Mouse (Mus musculus): ENCODE results near the gene Mtx1. TPM values are rescaled to one million over a fixed set of nuclear protein-coding genes. Genes with fewer than 3 reads are reported as not detected.
A peak's percentile ranks its signal among the peaks of the same experiment; 100 is the strongest.

Gene Mtx1
- 92.5 and 181 TPM in 2 replicates for polyA plus RNA-seq (2012; rRNA removed)

DNA sequence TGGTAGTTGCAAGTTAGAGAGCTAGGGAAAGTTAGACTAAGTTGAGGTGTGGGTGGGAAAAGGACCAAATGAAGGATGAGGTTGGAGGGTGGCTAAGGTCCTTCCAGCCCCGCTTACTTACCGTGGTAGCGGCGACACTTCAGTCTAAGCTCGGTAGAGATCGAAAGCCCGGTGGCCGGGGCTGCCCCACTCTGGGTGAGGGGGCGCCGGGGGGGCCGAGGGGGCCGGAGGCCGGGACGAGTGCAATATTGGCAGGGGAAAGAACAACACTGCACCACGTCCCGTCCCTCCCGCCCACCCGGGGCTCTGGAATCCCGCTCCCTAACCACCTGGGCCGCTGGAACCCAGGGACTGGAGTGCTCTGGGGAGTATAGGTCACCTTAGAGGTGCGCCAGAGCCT, at the start of gene Mtx1:
Gene Mtx1, minus strand, starts transcription at position 189 of the 400 bp plus-strand sequence.
- H3K27ac ChIP-seq (ENCODE audit: insufficient read depth, low read depth, low read length) = peak within 1 kb of the TSS; percentile 31
- peaks cover 18% of the 10 kb centered on the region for H3K27me3 ChIP-seq (ENCODE audit: control insufficient read depth, insufficient read depth, low read length)
- peaks cover 6% of the 10 kb centered on the region for H3K4me1 ChIP-seq (ENCODE audit: control insufficient read depth, insufficient read depth, insufficient read length, low read length)
- TF ChIP-seq POLR2A (IDR thresholded peaks at IDR 0.05; ENCODE audit: low read depth, low read length) (no peak), CTCF (IDR thresholded peaks at IDR 0.05; ENCODE audit: extremely low read depth, insufficient read length, insufficient replicate concordance, low read depth, low read length) (no peak)
- 15% methylated on average over 21 of the region's 21 CpGs for WGBS
- H3K36me3 ChIP-seq (ENCODE audit: control insufficient read depth, insufficient read depth, low read length) = no peaks in the 10 kb centered on the region
- peak within 1 kb of the TSS; percentile 63 for H3K4me3 ChIP-seq (ENCODE audit: low read depth, low read length)

DNA sequence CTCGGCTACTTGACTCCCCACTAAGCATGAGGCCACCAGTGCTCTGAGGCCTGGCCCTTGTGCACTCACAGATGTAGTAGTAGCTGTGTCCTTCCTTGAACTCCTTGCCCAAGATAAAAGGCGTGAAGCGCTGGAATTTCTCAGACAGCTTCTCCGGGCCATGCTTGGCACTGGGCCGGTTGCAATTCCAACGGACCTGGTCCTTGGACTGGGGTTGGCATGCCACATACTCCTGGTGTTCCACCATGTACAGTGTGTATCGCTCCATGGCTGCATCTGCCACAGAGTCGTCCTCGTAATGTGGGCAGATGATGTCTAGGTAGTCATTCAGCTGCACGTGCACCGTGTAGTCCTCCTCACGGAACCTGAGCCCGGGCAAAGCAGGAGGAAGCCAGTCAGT, 49.2 kb upstream of the Mtx1 start:
- 32% methylated on average over 13 of the region's 13 CpGs for WGBS

DNA sequence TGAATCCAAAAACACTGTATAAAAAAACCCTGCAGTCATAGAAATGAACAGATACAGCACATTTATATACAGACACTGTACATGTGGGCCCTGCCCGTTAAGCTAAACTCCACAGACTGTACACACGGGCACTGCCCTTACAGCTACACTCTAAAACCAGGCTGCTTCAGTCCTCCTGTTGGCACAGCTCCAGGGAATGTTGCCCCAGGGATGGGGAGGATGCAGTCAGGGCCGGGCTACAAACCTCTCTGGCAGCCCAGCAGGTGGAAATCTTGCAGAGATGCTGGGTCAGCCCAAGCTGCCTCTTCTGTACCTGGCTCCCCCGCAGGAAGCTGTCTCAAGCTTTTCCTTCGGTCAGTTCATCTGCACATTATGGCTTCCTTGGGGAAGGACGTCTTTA, 44.9 kb upstream of the Mtx1 start:
- H3K27ac ChIP-seq (ENCODE audit: insufficient read depth, low read depth, low read length) = no peak overlapping the region
- no peak for TF ChIP-seq CTCF (IDR thresholded peaks at IDR 0.05; ENCODE audit: extremely low read depth, insufficient read length, insufficient replicate concordance, low read depth, low read length)
- no peak for TF ChIP-seq POLR2A (IDR thresholded peaks at IDR 0.05; ENCODE audit: low read depth, low read length)
- WGBS = 58% methylated on average over 6 of the region's 6 CpGs
- H3K4me1 ChIP-seq (ENCODE audit: control insufficient read depth, insufficient read depth, insufficient read length, low read length) = peaks cover 20% of the 10 kb centered on the region
- H3K36me3 ChIP-seq (ENCODE audit: control insufficient read depth, insufficient read depth, low read length) = peaks cover 28% of the 10 kb centered on the region
- H3K4me3 ChIP-seq (ENCODE audit: low read depth, low read length) = no peak overlapping the region
- no peaks in the 10 kb centered on the region for H3K27me3 ChIP-seq (ENCODE audit: control insufficient read depth, insufficient read depth, low read length)

More for the DNA sequence above, 49.2 kb upstream of the Mtx1 start:
- TF ChIP-seq CTCF (IDR thresholded peaks at IDR 0.05; ENCODE audit: extremely low read depth, insufficient read length, insufficient replicate concordance, low read depth, low read length) = no peak
- no peak for TF ChIP-seq POLR2A (IDR thresholded peaks at IDR 0.05; ENCODE audit: low read depth, low read length)
- Histone ChIP-seq H3K27ac (ENCODE audit: insufficient read depth, low read depth, low read length) (peak overlapping the region; percentile 1; the same call in 1 of the 2 replicates), H3K36me3 (ENCODE audit: control insufficient read depth, insufficient read depth, low read length) (peaks cover 28% of the 10 kb centered on the region), H3K4me3 (ENCODE audit: low read depth, low read length) (peak overlapping the region; percentile 85), H3K27me3 (ENCODE audit: control insufficient read depth, insufficient read depth, low read length) (no peaks in the 10 kb centered on the region), H3K4me1 (ENCODE audit: control insufficient read depth, insufficient read depth, insufficient read length, low read length) (peaks cover 9% of the 10 kb centered on the region)

DNA sequence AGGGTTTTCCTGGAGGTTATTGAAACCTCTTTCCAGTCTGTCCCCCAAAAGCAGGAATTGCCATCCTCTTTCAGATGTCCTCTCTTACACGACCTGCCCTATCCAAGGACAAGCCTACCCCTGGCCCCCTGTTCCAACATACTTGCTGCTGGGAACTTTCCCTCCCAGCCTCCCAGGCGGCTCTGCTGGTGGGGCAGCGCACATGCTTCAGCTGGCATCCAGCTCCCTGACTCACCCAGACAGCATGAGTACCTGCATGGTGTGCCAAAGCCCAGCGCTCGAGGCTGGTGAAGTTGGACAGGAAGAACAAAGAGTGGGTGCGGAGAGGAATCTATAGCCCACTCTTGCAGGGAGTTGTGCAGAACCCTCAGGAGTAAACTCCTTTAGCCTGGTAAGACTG, 44.0 kb upstream of the Mtx1 start:
- TF ChIP-seq POLR2A (IDR thresholded peaks at IDR 0.05; ENCODE audit: low read depth, low read length) (no peak), CTCF (IDR thresholded peaks at IDR 0.05; ENCODE audit: extremely low read depth, insufficient read length, insufficient replicate concordance, low read depth, low read length) (no peak)
- Histone ChIP-seq H3K27me3 (ENCODE audit: control insufficient read depth, insufficient read depth, low read length) (no peaks in the 10 kb centered on the region), H3K4me1 (ENCODE audit: control insufficient read depth, insufficient read depth, insufficient read length, low read length) (peaks cover 17% of the 10 kb centered on the region), H3K27ac (ENCODE audit: insufficient read depth, low read depth, low read length) (peak overlapping the region; percentile 75), H3K36me3 (ENCODE audit: control insufficient read depth, insufficient read depth, low read length) (peaks cover 25% of the 10 kb centered on the region), H3K4me3 (ENCODE audit: low read depth, low read length) (no peak overlapping the region)
- WGBS = 48% methylated on average over 6 of the region's 6 CpGs

DNA sequence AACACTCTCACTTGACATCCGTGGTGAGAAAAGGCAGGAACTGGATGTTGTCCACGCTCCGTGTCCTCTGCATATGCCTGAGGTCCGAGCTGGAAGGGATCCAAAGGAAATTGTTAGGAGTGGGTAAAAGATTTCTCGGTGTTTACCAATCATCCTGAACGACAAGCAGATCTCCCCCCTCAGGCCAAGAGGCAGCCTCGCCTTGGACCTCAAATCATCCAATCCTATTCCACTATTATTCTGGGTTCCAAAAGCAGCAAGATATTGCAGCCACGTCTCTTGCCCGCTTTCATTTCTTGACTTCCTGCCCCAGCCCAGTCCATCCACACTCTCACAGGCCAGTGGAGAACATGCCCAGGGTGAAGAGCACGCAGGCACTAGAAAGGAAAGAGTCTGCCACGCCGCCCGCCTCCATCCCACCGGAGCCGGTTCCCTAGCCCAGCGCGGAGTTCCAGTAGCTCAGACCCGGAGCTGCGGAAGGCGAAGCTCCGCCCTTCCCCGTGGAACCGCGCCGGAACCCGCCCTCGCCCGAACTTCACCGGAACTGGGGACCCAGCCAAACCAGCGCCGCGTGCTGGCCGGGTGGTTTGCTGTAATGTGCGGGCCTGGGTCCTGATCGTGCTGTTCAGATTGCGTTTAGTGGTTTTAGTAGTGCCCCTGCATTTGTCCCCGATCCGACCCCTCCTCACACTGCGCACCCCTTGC, 43.3 kb upstream of the Mtx1 start, which contains the start of gene Slc50a1:
Gene Slc50a1, minus strand, starts transcription at position 520 of the 705 bp plus-strand sequence.
- H3K27ac ChIP-seq (ENCODE audit: insufficient read depth, low read depth, low read length) = peak within 1 kb of the TSS; percentile 75
- no peaks in the 10 kb centered on the region for H3K27me3 ChIP-seq (ENCODE audit: control insufficient read depth, insufficient read depth, low read length)
- TF ChIP-seq CTCF (IDR thresholded peaks at IDR 0.05; ENCODE audit: extremely low read depth, insufficient read length, insufficient replicate concordance, low read depth, low read length) = peak; percentile 31; the same call in 1 of the 2 replicates
- peak; percentile 76 for TF ChIP-seq POLR2A (IDR thresholded peaks at IDR 0.05; ENCODE audit: low read depth, low read length)
- H3K4me1 ChIP-seq (ENCODE audit: control insufficient read depth, insufficient read depth, insufficient read length, low read length) = peaks cover 15% of the 10 kb centered on the region
- WGBS = 2% methylated on average over 39 of the region's 39 CpGs
- peaks cover 18% of the 10 kb centered on the region for H3K36me3 ChIP-seq (ENCODE audit: control insufficient read depth, insufficient read depth, low read length)
- peak within 1 kb of the TSS; percentile 81 for H3K4me3 ChIP-seq (ENCODE audit: low read depth, low read length)

DNA sequence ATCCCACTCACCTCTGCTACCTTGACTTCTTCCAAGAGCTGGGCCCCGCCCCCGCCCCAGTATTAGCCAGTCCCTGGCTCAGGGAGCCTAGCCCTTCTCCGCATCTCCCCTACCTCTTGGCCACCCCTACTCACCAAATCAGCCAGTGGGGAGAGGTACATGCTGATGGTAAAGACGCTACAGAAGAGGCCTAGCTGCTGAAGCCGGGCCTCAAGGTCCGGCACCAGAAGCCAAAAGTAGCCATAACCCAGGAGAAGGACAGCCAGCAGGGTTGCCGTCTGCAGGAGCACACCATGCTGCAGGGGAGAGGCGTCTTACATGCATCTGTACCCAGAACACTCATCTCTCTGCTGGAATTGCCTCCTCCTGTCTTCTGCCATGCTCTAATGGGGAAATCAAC, 42.0 kb upstream of the Mtx1 start:
- Histone ChIP-seq H3K4me3 (ENCODE audit: low read depth, low read length) (no peak overlapping the region), H3K4me1 (ENCODE audit: control insufficient read depth, insufficient read depth, insufficient read length, low read length) (peaks cover 15% of the 10 kb centered on the region), H3K36me3 (ENCODE audit: control insufficient read depth, insufficient read depth, low read length) (peaks cover 14% of the 10 kb centered on the region), H3K27ac (ENCODE audit: insufficient read depth, low read depth, low read length) (no peak overlapping the region), H3K27me3 (ENCODE audit: control insufficient read depth, insufficient read depth, low read length) (no peaks in the 10 kb centered on the region)
- WGBS = 84% methylated on average over 8 of the region's 8 CpGs
- TF ChIP-seq CTCF (IDR thresholded peaks at IDR 0.05; ENCODE audit: extremely low read depth, insufficient read length, insufficient replicate concordance, low read depth, low read length) = no peak
- no peak for TF ChIP-seq POLR2A (IDR thresholded peaks at IDR 0.05; ENCODE audit: low read depth, low read length)

DNA sequence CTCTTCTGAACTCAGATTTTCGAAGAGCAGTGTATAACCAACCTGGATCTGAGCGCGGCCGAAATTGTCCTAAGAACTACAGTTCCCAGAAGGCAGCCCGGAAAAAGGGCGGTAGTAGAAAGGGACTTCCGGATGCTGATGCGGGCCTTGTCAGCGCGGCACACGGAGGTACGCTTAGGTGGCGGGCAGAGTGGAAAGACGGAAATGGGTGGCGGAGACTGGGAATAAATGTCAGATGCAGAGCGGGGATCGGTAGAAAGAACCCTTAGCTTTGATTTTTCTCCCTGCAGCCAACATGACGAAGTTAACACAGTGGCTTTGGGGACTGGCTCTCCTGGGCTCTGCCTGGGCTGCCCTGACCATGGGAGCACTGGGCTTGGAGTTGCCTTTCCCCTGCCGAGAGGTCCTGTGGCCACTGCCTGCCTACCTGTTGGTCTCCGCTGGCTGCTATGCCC, 39.6 kb upstream of the Mtx1 start:
- WGBS = under 1% methylated on average over 20 of the region's 20 CpGs
- peak overlapping the region; percentile 93 for H3K4me3 ChIP-seq (ENCODE audit: low read depth, low read length)
- peaks cover 18% of the 10 kb centered on the region for H3K4me1 ChIP-seq (ENCODE audit: control insufficient read depth, insufficient read depth, insufficient read length, low read length)
- H3K27me3 ChIP-seq (ENCODE audit: control insufficient read depth, insufficient read depth, low read length) = no peaks in the 10 kb centered on the region
- H3K27ac ChIP-seq (ENCODE audit: insufficient read depth, low read depth, low read length) = peak overlapping the region; percentile 74
- peak; percentile 94 for TF ChIP-seq POLR2A (IDR thresholded peaks at IDR 0.05; ENCODE audit: low read depth, low read length)
- TF ChIP-seq CTCF (IDR thresholded peaks at IDR 0.05; ENCODE audit: extremely low read depth, insufficient read length, insufficient replicate concordance, low read depth, low read length) = no peak
- peaks cover 1% of the 10 kb centered on the region; the same call in 1 of the 2 replicates for H3K36me3 ChIP-seq (ENCODE audit: control insufficient read depth, insufficient read depth, low read length)

All from small intestine, adult 2 months (tissue).